Mouse (Mus musculus) CD4-positive helper T cell, adult 2 months (primary cell): ENCODE results near the gene Capns1.
"Not testable (repeated sequence)": the region's sequence is repeated elsewhere in the genome, so short reads cannot be mapped to it uniquely, and the experiment has no call there.

Experiments used
- DNase-seq: peaks from one replicate; pipeline ENCODE4 v3.0.0-alpha.2; 2012; ENCODE audit warnings: low read depth, missing footprints, low spot score

Capns1 gene

GRCm38 (mm10) chr7:30198481-30198971 lies at the start of gene Capns1:
Capns1 (minus strand) TSS chr7:30198811.
- DNase-seq: peak; percentile 82

DNA sequence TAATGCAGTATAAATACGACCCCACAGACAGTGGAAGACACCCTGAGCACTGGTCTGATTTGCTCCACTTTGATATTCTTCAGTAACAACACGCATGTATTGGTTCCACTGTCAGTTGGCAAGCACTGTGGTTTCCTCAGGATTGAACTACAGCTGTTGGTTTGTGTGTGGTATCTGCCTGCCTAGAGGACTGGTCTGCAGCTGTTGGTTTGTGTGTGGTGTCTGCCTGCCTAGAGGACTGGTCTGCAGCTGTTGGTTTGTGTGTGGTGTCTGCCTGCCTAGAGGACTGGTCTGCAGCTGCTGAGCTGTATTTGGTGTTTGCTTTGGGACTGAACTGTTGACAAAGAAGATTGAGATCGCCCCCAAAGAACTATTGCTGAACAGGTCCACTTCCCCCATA lies 38.8 kb upstream of the Capns1 start:
- not testable (repeated sequence) for DNase-seq

DNA sequence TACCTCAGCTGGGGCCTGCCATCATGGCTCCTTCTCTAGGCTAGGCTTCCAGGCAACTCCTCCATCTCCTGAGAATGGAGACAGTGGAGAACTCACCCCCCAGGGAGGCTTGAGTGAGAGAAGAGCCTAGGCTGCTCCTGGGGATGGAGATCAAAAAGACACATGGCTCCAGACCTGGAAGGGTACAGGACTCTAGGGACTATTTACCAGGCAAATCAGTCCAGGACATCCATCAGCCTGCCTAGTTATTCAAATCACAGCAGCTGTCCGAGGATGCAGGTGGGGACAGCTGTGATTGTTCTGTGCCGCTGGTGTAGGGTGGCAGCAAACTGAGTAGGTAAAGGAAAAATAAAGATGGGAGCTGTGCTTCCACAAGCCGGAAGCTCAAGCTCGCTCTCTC lies 37.0 kb upstream of the Capns1 start, which contains the start of gene Ovol3:
Gene Ovol3, minus strand, starts transcription at position 101 of the 400 bp plus-strand sequence.
- no peak for DNase-seq

- DNase-seq: no peak
These were observed 36.5 kb upstream of the Capns1 start for GRCm38 (mm10) chr7:30235091-30235490.

DNA sequence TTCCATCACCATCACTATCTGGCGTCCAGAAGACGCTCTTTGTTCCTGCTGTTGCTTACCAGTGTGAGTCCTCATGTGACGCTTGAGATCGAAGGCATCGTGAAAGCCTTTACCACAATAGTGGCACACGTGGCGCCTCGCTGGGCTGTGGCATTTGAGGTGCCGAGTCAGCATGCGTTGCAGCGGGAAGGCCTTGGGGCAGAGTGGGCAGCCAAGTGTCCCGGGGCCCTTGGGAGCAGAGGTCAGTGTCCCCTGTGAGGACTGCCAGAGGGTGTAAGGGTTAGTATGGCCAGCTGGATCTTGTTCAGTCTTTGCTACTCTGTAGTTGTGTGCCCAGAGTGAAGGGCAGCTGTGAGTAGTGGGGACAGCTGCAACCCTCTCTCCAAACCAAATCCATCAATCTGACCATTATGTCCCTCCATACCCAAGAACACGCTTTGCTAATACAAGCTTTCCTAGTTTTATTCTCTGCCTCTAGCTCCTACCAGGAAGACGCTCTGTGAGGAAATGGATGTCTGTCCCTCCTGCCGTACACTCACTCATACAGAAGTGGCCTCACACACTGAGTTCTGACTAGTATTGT lies 35.8 kb upstream of the Capns1 start:
- DNase-seq: no peak

- no peak for DNase-seq
These were observed 34.8 kb upstream of the Capns1 start for GRCm38 (mm10) chr7:30233387-30233786.

DNA sequence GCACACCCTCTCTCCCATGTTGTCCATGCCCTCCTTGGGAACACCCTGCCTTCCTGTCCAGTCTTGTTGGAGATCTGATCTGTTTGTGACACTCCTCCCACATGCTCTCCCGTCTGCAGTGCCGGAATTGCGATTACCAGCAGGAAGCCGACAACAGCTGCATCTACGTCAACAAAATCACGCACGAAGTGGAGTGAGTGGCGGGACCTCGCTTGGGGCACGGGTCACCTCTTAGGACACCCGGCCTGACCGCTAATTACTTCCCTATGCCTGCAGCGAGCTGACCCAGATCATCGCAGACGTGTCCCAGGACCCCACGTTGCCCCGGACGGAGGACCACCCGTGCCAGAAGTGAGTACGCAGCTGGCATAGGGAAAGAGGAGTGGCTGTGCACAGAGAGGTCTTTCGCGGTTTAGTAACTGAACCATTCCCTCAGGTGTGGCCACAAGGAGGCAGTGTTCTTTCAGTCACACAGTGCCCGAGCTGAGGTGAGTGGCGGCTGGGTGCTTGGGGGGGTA lies 34.1 kb upstream of the Capns1 start:
- peak; percentile 68 for DNase-seq

GRCm38 (mm10) chr7:30231669-30232454 lies 33.3 kb upstream of the Capns1 start, which contains the start of the genes Polr2i and Tbcb:
Polr2i (plus strand) TSS chr7:30231948.
Tbcb (minus strand) TSS chr7:30232272.
- peak; percentile 97 for DNase-seq

- DNase-seq: no peak
These were observed 32.7 kb upstream of the Capns1 start for GRCm38 (mm10) chr7:30231328-30231668.

DNA sequence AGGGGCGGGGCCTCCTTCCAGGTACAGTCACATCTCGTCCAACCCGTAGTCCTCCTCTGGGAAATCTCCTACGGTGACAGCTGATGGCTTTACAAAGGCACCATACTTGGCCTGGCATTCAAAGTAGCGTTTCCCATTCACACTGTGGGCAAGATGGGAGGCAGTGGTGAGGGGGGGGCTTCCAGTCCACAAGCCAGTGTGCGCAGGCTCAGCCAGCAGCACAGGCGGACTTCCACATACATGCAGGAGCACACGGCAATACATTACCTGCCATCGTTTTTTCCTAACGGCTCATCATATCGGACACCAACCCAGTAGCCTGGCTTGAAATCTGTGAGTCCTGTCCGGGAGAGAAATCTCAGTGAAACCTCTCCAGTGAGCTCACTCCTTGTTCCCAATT lies 25.6 kb upstream of the Capns1 start:
- DNase-seq: no peak

- DNase-seq: no peak
These were observed 23.6 kb upstream of the Capns1 start for GRCm38 (mm10) chr7:30222205-30222604.

DNA sequence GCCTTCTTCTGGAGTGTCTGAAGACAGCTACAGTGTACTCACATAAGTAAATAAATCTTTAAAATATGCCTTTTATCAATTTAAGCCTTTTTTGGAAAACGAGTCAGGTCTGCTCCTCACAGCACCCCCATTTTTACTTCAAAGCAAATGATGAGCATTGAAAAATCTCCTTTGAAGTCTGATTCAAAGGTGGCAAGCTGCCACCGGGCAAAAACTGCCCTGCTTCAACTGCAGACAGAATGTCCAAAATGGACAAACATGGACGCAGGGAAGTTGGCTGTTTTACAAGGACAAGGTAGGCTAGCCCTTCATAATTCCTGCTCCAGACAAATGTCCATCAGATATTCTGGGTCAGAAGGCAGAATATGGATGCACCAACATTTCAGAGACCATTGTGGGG lies 22.8 kb upstream of the Capns1 start:
- DNase-seq: no peak

- DNase-seq: no peak
These were observed 21.4 kb upstream of the Capns1 start for GRCm38 (mm10) chr7:30220008-30220356.

- DNase-seq: peak; percentile 60
These were observed 20.8 kb upstream of the Capns1 start for GRCm38 (mm10) chr7:30219293-30220007.

- DNase-seq: no peak
These were observed 18.7 kb upstream of the Capns1 start for GRCm38 (mm10) chr7:30217277-30217676.

DNA sequence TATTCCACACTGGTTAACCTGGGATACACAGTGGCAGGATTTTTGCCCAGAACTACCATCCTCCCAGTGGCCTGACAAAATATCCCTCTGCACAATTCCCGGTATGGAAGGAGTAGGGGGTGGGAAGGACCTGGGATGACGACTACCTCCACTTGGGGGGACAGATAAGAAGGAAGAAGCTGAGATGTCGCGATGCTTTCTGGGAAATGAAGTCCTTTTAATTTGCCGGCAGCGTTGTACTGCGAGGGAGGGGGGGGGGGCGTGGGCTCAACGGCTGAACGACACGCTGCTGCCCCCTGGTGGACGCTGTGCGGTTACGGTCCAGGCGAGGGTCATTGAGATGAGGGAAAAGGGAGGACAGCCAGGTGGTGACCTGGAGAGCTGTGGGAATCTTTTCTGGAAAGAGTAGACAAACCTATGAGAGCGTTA lies 18.1 kb upstream of the Capns1 start:
- DNase-seq: peak; percentile 87

- no peak for DNase-seq
These were observed 17.3 kb upstream of the Capns1 start for GRCm38 (mm10) chr7:30215875-30216274.

- no peak for DNase-seq
These were observed 15.3 kb upstream of the Capns1 start for GRCm38 (mm10) chr7:30213881-30214280.

DNA sequence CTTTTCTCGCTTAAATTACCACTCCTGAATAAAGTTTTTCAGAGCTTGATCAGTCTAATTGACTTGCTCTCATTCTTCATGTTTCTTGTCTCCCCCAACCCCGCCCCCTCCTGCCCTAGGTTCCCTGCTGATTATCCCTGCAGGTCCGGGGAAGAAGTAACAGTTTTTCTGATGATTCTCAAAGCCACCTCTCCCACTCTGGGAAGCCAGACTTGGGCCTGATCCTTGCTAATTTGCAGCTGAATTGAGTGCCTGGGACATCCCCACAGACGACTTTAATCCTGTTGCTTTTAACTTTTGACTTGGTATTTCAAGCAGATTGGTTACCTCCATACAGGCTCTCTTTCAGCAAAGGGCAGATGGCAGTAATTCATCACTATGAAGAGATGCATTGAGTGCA lies 12.4 kb upstream of the Capns1 start:
- no peak for DNase-seq

DNA sequence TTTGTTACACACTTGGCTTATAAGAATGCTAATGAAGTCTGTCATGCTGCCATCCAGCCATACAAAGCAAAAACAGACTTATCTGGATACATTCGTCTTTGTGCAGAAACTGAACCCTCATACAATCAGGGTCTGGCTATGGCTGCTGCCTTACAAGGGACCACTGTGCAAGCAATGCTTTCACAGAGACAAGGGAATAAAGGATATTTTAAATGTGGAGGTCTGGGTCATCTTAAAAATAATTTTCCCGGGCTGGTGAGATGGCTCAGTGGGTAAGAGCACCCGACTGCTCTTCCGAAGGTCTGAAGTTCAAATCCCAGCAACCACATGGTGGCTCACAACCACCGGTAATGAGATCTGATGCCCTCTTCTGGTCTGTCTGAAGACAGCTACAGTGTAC lies 7.8 kb upstream of the Capns1 start:
- DNase-seq: not testable (repeated sequence)

DNA sequence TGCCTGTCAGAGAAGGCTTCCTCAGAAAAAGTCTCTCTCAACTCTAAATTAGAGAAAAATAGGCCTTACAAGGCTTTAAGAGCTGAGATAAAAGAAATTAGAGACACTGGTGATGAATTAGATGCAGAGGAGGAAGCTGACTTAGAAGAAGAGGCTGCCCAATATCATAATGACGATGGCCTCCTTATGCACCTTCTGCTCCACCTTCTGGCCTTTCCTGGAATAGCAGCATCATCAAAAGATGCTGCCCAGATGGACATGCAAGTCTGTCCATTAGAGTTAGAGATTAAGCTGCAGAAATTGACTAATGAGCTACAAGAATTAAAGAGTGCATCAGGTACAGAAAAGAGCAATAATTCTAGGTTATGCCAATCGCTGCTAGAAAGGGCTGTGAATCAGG lies 6.8 kb upstream of the Capns1 start:
- DNase-seq: peak; percentile 71

GRCm38 (mm10) chr7:30204380-30204779 lies 5.8 kb upstream of the Capns1 start:
- DNase-seq: no peak
